8 mouse cellular contexts compared by ENCODE assay signal in genomic region chr5:141852175-141852574, GRCm38 (mm10).
DNase-seq lines count a peak whose midpoint lies in the region; ATAC-seq lines count a peak whose summit lies in the region.
"Had no signal": no experiment of that assay in that cellular context is flagged by ENCODE, and none has a peak within 500 bp of the region (broad histone marks: within the 10 kb centered on the region; RNA-seq: fewer than 3 reads in every experiment).

No protein-coding gene starts in this region.

- H3K4me3 ChIP-seq in midbrain, embryonic 13.5 days (replicated peaks): no peak overlapping the region

- 48% methylated on average over 8 of the region's 8 CpGs for WGBS in midbrain, embryonic 13.5 days

- peaks cover 16% of the 10 kb centered on the region for H3K4me1 ChIP-seq in midbrain, embryonic 13.5 days (replicated peaks)

- no peaks in the 10 kb centered on the region; the same call in 1 of the 2 replicates for H3K9me3 ChIP-seq in midbrain, embryonic 13.5 days

- DNase-seq in ES-CJ7 (ENCODE audit: low read depth, low spot score) (peak; percentile 42), ZHBTc4 (ENCODE audit: low read depth, low spot score) (peak; percentile 57), liver (peak; percentile 65)
- peak; percentile 31 to 38 for DNase-seq in heart, postnatal 10 days
- no peak for DNase-seq in spleen, adult 18-20 months
- DNase-seq in cerebellum, postnatal 4 days (ENCODE audit: low spot score in 2 of 2): no peak

- H3K36me3 ChIP-seq in midbrain, embryonic 13.5 days: no peaks in the 10 kb centered on the region

- H3K9ac ChIP-seq in midbrain, embryonic 13.5 days (replicated peaks): no peak overlapping the region

- no peak overlapping the region for H3K4me2 ChIP-seq in midbrain, embryonic 13.5 days (replicated peaks)

- H3K27me3 ChIP-seq in midbrain, embryonic 13.5 days: no peaks in the 10 kb centered on the region

- no peak for ATAC-seq in midbrain, embryonic 13.5 days

- intact Hi-C loops in heart, postnatal 10 days (cut with DNase I): no loop called here

- H3K27ac ChIP-seq in midbrain, embryonic 13.5 days: no peak overlapping the region
- H3K27ac ChIP-seq: macrophage had no signal

Comparison
In these comparisons a context has a peak if more than half of its experiments do, and no peak if none do; other contexts are left out.
1. DNase-seq: peak in ES-CJ7 (single experiment), ZHBTc4 (single experiment), heart, postnatal 10 days (2 of 2) and liver (single experiment); none in spleen, adult 18-20 months (0 of 2) and cerebellum, postnatal 4 days (0 of 2).